Mouse (Mus musculus) cortical plate, adult 2 months (tissue): Measurements from ENCODE around the gene Psen2.

Source experiments
- CTCF ChIP-seq: fragments of 200-500 bp; IDR thresholded peaks from 2 replicates; pipeline ENCODE4 v1.5.1; 2011; ENCODE audit warnings: mild to moderate bottlenecking, control low read depth, low read length; ENCODE audit not compliant: insufficient read depth; ENCODE audit errors: extremely low read depth
- POLR2A ChIP-seq: fragments of 200-500 bp; IDR thresholded peaks from 2 replicates; pipeline ENCODE4 v1.6.1; 2011; ENCODE audit warnings: mild to moderate bottlenecking, low read length, control low read depth; ENCODE audit not compliant: insufficient read depth; ENCODE audit errors: extremely low read depth

- TF ChIP-seq CTCF (no peak), POLR2A (no peak)
Observed at GRCm38 (mm10) chr1:180183525-180184159, 79.6 kb downstream of the Psen2 start.
